Mouse (Mus musculus): ENCODE measurements around the gene Retreg1.
"Not testable (repeated sequence)": the region's sequence is repeated elsewhere in the genome, so short reads cannot be mapped to it uniquely, and the experiment has no call there.

DNA sequence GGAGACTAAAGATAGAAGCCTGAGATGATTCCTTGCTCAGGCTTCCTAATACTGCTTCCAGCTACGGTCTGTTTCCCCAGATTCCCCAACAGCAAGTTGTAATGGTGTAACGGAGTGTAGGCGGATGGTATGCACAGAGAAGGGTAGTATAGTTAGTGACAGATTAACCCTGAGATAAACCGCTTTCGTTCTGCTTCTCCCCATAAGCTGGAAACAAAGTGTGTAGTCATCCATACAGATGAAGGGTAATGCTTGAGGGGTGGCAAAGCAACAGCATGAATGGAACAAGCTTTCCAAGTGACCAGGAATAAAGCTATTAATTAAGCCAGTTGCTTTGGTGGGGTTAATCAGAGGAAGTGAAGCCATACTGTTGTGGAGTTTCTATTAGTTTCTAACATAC is 156.6 kb downstream of the Retreg1 start:
- TF ChIP-seq POLR2A (IDR thresholded peaks at IDR 0.05; ENCODE audit: low read depth, low read length); CTCF (conservative IDR thresholded peaks at IDR 0.05; ENCODE audit: insufficient read depth, insufficient read length, low read depth, low read length): not testable (repeated sequence)
